Mouse (Mus musculus) monocyte, adult 5-6 weeks (primary cell): ENCODE measurements around the gene Hs3st4. TPM values are rescaled to one million over a fixed set of nuclear protein-coding genes. Genes with fewer than 3 reads are reported as not detected.

ENCODE experiments used
- ATAC-seq: fragments of 153-309, 156-312 bp; replicated peaks from 2 replicates; pipeline ENCODE4 v1.8.0; 2017; ENCODE audit warnings: mild to moderate bottlenecking; ENCODE audit not compliant: low TSS enrichment, insufficient number of reproducible peaks, severe bottlenecking, poor library complexity, low FRiP score
- total RNA-seq: library from RNA; stranded (forward); fragments of 200-1000, 200-491, 200-594 nt; gene quantifications from 3 replicates; pipeline ENCODE4 v1.2.3, GENCODE M21; 2017

The Hs3st4 gene
- total RNA-seq, 1 experiment from 2014 or later = not detected

- ATAC-seq = no peak
These were observed 275.8 kb downstream of the Hs3st4 start for GRCm38 (mm10) chr7:124258419-124258818.

- ATAC-seq = no peak
These were observed 288.1 kb downstream of the Hs3st4 start for GRCm38 (mm10) chr7:124270734-124271133.

- ATAC-seq = no peak
These were observed 307.2 kb downstream of the Hs3st4 start for GRCm38 (mm10) chr7:124289873-124290272.

GRCm38 (mm10) chr7:124319451-124319850, 336.8 kb downstream of the Hs3st4 start:
- ATAC-seq = no peak

- ATAC-seq = no peak
These were observed 353.0 kb downstream of the Hs3st4 start for GRCm38 (mm10) chr7:124335635-124336034.

- no peak for ATAC-seq
These were observed 358.8 kb downstream of the Hs3st4 start for GRCm38 (mm10) chr7:124341510-124341909.

- ATAC-seq = no peak
These were observed 364.7 kb downstream of the Hs3st4 start for GRCm38 (mm10) chr7:124347218-124348017.

- ATAC-seq = no peak
These were observed 371.4 kb downstream of the Hs3st4 start for GRCm38 (mm10) chr7:124354035-124354434.

- ATAC-seq = no peak
These were observed 375.4 kb downstream of the Hs3st4 start for GRCm38 (mm10) chr7:124358068-124358467.

- ATAC-seq = no peak
These were observed 377.2 kb downstream of the Hs3st4 start for GRCm38 (mm10) chr7:124359836-124360235.

GRCm38 (mm10) chr7:124372297-124372696, 389.6 kb downstream of the Hs3st4 start:
- ATAC-seq = no peak

- no peak for ATAC-seq
These were observed 390.0 kb downstream of the Hs3st4 start for GRCm38 (mm10) chr7:124372697-124373096.

- ATAC-seq = no peak
These were observed 400.8 kb downstream of the Hs3st4 start for GRCm38 (mm10) chr7:124383489-124383888.

- ATAC-seq = no peak
These were observed 416.5 kb downstream of the Hs3st4 start for GRCm38 (mm10) chr7:124399184-124399583.

- no peak for ATAC-seq
These were observed 444.3 kb downstream of the Hs3st4 start for GRCm38 (mm10) chr7:124426951-124427350.
